Mouse (Mus musculus) naive thymus-derived CD4-positive, alpha-beta T cell, adult 5 months (primary cell): ENCODE measurements around the gene Psip1. TPM values are rescaled to one million over a fixed set of nuclear protein-coding genes. Genes with fewer than 3 reads are reported as not detected.

Experiments
- polyA plus RNA-seq: library from polyadenylated mRNA; unstranded; fragments of 100-300 nt; shearing (Covaris generic); gene quantifications from one replicate; pipeline ENCODE4 v1.2.1, GENCODE M21; 2017

Gene Psip1
- polyA plus RNA-seq, result 222 TPM

DNA sequence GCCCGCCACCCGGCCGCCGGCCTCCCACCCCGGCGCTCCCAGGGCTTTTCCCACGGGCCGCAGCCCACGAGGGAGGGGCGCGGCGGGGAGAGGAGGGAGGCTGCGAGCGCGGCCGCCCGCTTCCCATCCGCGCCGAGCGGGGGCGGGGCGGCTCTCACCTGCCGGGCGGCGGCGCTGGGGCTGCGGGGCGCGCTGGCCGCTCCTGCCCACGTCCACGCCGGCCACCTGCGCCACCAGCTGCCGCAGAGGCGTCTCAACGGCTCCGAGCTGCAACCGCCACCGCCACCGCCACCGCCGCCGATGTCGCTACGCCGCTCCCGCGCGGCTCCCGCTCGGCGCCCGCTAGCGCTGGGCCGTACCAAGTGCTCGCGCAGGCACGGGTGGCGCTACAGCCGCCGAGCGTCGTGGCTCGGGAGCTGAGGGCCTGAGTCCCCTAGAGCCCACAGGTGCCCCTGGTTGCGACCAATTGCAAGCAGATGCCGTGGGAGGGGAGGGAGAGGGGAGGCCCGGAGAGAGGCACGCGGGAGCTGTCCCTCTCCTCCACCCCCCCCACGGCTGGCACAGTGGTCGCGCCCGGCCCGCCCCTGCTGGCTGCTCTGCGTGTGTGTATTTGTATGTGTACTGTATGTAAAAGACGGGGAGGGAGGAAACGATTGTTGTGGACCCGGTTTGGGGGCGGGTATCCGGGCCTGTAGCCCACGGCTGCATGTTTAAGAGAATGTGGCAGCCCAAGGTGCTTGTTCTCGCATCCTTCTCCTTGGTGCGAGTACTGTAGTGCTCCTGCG, at the start of gene Psip1:
Gene Psip1, minus strand, starts transcription at position 343 of the 785 bp plus-strand sequence.

DNA sequence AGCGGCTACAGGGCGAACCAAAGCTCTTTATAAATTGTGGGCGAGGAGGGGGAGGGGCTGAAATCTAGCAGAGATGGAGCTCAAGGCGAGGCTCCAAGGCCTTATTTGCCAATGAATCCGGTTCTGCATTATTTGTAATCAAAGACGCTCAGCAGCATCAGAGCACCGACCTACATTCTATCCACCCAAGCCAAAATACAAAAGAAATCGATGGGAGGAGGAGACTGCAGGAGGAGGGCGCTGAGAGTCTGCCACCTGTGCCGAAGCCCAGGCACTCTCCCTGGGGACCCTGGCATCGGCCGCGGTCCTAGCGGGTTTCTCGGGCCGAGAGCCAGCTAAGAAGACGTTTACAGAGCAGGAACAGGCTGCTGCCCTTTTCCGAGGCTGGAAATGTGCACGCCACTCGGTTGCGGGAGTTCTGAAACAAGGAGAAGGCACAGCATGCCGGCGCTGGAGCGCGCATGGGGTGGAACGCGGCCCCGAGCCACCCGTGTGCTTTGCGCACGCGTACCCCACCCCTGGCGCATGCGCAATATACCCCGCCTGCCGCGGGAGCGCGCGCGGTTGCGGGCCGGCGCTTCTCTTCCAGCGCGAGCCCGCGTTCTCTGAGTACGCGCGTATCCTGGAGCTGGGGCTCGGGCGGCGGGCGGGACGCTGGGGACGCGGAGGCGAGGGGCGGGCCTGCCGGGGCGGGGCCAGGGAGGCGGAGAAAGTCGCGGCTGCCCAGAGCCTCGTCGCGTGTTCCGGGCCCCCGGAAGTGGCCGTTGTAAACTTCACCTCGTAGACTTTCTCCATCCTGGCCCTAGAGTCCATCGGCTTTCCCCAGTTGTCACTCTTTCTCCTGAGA, 38.8 kb upstream of the Psip1 start, which contains the start of gene Ccdc171:
Gene Ccdc171, plus strand, starts transcription at position 703 of the 847 bp plus-strand sequence.

DNA sequence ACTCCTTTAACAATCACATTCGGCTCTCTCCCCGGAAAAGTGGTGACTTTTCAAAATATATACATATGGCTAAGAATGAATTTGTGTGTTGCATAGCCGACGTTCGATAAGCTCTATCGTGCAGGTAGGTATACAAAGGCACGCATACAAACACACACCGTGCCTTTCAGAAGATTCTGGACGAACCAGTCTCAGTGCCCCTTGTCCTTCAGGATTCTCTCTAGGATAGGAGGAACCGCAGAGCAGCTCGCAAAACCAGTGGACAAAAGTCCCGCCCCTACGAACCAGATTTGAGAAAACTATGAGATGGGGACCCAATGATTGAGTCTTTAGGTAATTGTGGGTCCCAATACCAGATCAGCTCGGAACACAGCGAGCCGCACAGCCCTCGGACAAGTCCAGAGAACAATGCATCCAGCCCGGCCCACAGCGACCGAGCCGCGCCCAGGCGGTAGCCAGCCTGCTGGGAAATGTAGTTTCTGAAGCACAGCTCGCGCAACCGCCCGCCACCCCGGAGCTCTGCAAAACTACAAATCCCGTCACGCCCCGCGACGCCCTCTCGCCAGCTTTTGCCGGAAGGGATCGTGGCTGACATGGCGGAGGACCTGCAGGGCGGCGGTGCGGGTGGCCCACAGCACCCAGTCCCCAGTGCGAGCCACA, 69.0 kb downstream of the Psip1 start, which contains the start of gene Snapc3:
Gene Snapc3, plus strand, starts transcription at position 565 of the 660 bp plus-strand sequence.

Other genes starting within 250 kb of the Psip1 start
- gene Ttc39b, start 162.2 kb downstream of the Psip1 start, polyA plus RNA-seq, result 65.3 TPM
- gene Snapc3, start 68.7 kb downstream of the Psip1 start, polyA plus RNA-seq, result 34.5 TPM
- 14.2 TPM for gene Ccdc171, start 39.1 kb upstream of the Psip1 start, polyA plus RNA-seq